ENCODE assay signal across 8 mouse cellular contexts in the genomic region with DNA sequence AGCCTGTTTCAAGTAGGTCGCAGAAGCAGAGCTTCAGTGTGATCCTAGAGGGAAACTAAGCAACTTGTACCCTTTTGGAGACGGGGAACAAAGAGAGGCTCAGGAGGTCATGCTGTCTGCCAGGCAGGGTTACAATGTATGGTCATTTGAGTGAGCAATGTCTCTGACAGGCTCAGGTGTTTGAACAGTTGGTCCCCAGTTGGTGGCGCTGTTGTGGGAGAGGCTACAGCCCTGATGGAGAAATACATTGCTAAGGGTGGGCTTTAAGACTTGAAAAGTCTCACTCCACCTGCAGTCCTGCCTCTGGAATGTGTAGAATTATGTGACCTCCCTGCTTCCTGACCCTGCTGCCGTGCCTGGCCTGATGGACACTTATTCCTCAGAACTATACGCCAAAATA. TPM values are rescaled to one million over a fixed set of nuclear protein-coding genes. Genes with fewer than 3 reads are reported as not detected.
DNase-seq lines count a peak whose midpoint lies in the region; ATAC-seq lines count a peak whose summit lies in the region.

No protein-coding gene starts in this region.

- no peak for ATAC-seq in forebrain, embryonic 14.5 days
- no peak for ATAC-seq in forebrain, embryonic 16.5 days
- ATAC-seq in midbrain, embryonic 14.5 days (ENCODE audit: low FRiP score, low TSS enrichment), result no peak
- ATAC-seq in midbrain, embryonic 11.5 days (ENCODE audit: low FRiP score), result no peak

- DNase-seq in forebrain, embryonic 14.5 days (ENCODE audit: low spot score), result no peak
- no peak for DNase-seq in midbrain, embryonic 14.5 days
- no peak for DNase-seq in midbrain, embryonic 11.5 days (ENCODE audit: low spot score, missing footprints)
- peak; percentile 28 for DNase-seq in embryo, embryonic 11 days
- peak; percentile 76 for DNase-seq in thymus, postnatal 0 days (ENCODE audit: low spot score)
- DNase-seq in heart, adult 9 months (ENCODE audit: low spot score in 2 of 2), result no peak
- no peak for DNase-seq in ovary, postnatal 10 days (ENCODE audit: low spot score)

- H3K4me1 ChIP-seq in forebrain, embryonic 14.5 days (ENCODE audit: control insufficient read depth, insufficient read depth, low read length), result peaks cover 23% of the 10 kb centered on the region
- peaks cover 27% of the 10 kb centered on the region for H3K4me1 ChIP-seq in forebrain, embryonic 16.5 days (replicated peaks; ENCODE audit: control insufficient read depth, insufficient read depth, low read length)
- peaks cover 22% of the 10 kb centered on the region for H3K4me1 ChIP-seq in midbrain, embryonic 14.5 days (ENCODE audit: control insufficient read depth, insufficient read depth, low read length)
- H3K4me1 ChIP-seq in midbrain, embryonic 11.5 days (ENCODE audit: control insufficient read depth, insufficient read depth, low read length), result peaks cover 18% of the 10 kb centered on the region

- no peaks in the 10 kb centered on the region for H3K9me3 ChIP-seq in forebrain, embryonic 14.5 days (replicated peaks; ENCODE audit: control insufficient read depth, low read length)
- no peaks in the 10 kb centered on the region for H3K9me3 ChIP-seq in forebrain, embryonic 16.5 days (ENCODE audit: control insufficient read depth, low read length)
- H3K9me3 ChIP-seq in midbrain, embryonic 14.5 days (ENCODE audit: control insufficient read depth, low read length), result no peaks in the 10 kb centered on the region
- no peaks in the 10 kb centered on the region for H3K9me3 ChIP-seq in midbrain, embryonic 11.5 days (ENCODE audit: control insufficient read depth, low read length)

- H3K9ac ChIP-seq in forebrain, embryonic 14.5 days (ENCODE audit: low read length), result no peak overlapping the region
- no peak overlapping the region for H3K9ac ChIP-seq in forebrain, embryonic 16.5 days (replicated peaks; ENCODE audit: low read depth, low read length)
- H3K9ac ChIP-seq in midbrain, embryonic 14.5 days (replicated peaks; ENCODE audit: low read length), result no peak overlapping the region
- no peak overlapping the region for H3K9ac ChIP-seq in midbrain, embryonic 11.5 days (ENCODE audit: low read length)

- H3K4me2 ChIP-seq in forebrain, embryonic 14.5 days (ENCODE audit: low read length), result no peak overlapping the region
- H3K4me2 ChIP-seq in forebrain, embryonic 16.5 days (ENCODE audit: low read length), result no peak overlapping the region
- no peak overlapping the region for H3K4me2 ChIP-seq in midbrain, embryonic 14.5 days (ENCODE audit: low read length)
- H3K4me2 ChIP-seq in midbrain, embryonic 11.5 days, result no peak overlapping the region

- no peaks in the 10 kb centered on the region for H3K36me3 ChIP-seq in forebrain, embryonic 14.5 days (ENCODE audit: control insufficient read depth, insufficient read depth, low read length)
- no peaks in the 10 kb centered on the region for H3K36me3 ChIP-seq in forebrain, embryonic 16.5 days (ENCODE audit: control insufficient read depth, insufficient read depth)
- H3K36me3 ChIP-seq in midbrain, embryonic 14.5 days (ENCODE audit: control insufficient read depth, insufficient read depth, low read length), result no peaks in the 10 kb centered on the region
- no peaks in the 10 kb centered on the region for H3K36me3 ChIP-seq in midbrain, embryonic 11.5 days (ENCODE audit: control insufficient read depth, insufficient read depth, low read length)

- no peak overlapping the region for H3K4me3 ChIP-seq in forebrain, embryonic 14.5 days (ENCODE audit: low read depth, low read length)
- H3K4me3 ChIP-seq in forebrain, embryonic 16.5 days (replicated peaks; ENCODE audit: low read length), result no peak overlapping the region
- H3K4me3 ChIP-seq in midbrain, embryonic 14.5 days (replicated peaks; ENCODE audit: low read depth, low read length), result no peak overlapping the region
- no peak overlapping the region for H3K4me3 ChIP-seq in midbrain, embryonic 11.5 days (ENCODE audit: low read depth, low read length)

- peak overlapping the region; percentile 92; the same call in 1 of the 2 replicates for H3K27ac ChIP-seq in forebrain, embryonic 14.5 days (ENCODE audit: low read depth, low read length)
- H3K27ac ChIP-seq in forebrain, embryonic 16.5 days (ENCODE audit: low read length), result no peak overlapping the region
- 0 out of 2 replicates have a peak overlapping the region, but pooled peaks have one; percentile 79 for H3K27ac ChIP-seq in midbrain, embryonic 14.5 days (replicated peaks; ENCODE audit: low read depth, low read length)
- H3K27ac ChIP-seq in midbrain, embryonic 11.5 days (ENCODE audit: low read depth, low read length), result no peak overlapping the region

- 55% methylated on average over 5 of the region's 5 CpGs for WGBS in forebrain, embryonic 14.5 days
- WGBS in forebrain, embryonic 16.5 days, result 58% methylated on average over 5 of the region's 5 CpGs
- WGBS in midbrain, embryonic 14.5 days, result 62% methylated on average over 5 of the region's 5 CpGs
- whole genome bisulfite sequencing in midbrain, embryonic 11.5 days, result 55% methylated on average over 5 of the region's 5 CpGs

- no peaks in the 10 kb centered on the region for H3K27me3 ChIP-seq in forebrain, embryonic 14.5 days (replicated peaks; ENCODE audit: control insufficient read depth, insufficient read depth, low read length)
- H3K27me3 ChIP-seq in forebrain, embryonic 16.5 days (replicated peaks; ENCODE audit: control insufficient read depth, insufficient read depth, low read length), result peaks cover 4% of the 10 kb centered on the region; the same call in 1 of the 2 replicates
- no peaks in the 10 kb centered on the region for H3K27me3 ChIP-seq in midbrain, embryonic 14.5 days (ENCODE audit: control insufficient read depth, insufficient read depth, low read length)
- no peaks in the 10 kb centered on the region for H3K27me3 ChIP-seq in midbrain, embryonic 11.5 days (ENCODE audit: control insufficient read depth, insufficient read depth, low read length)

RNA-seq across cellular contexts. Expression of a gene that starts 21.4 kb away (rescaled TPM):
- polyA plus RNA-seq in forebrain, embryonic 14.5 days (2014; fragmentation: Nextera tagmentation; extraction: Ambion mirVana), result 14.4 and 14.5 TPM in 2 replicates
- polyA plus RNA-seq in forebrain, embryonic 16.5 days (2015; fragmentation: Nextera tagmentation; extraction: Ambion mirVana), result 13.0 and 14.7 TPM in 2 replicates
- 14.8 and 16.4 TPM in 2 replicates for polyA plus RNA-seq in midbrain, embryonic 14.5 days (2014; fragmentation: Nextera tagmentation; extraction: Ambion mirVana)
- polyA plus RNA-seq in midbrain, embryonic 11.5 days (2014; fragmentation: Nextera tagmentation; extraction: Ambion mirVana), result 4.2 and 5.8 TPM in 2 replicates
- polyA plus RNA-seq in thymus, postnatal 0 days (2015; fragmentation: Nextera tagmentation; extraction: Ambion mirVana), result 3.1 and 3.3 TPM in 2 replicates

Comparison
In these comparisons a context has a peak if more than half of its experiments do, and no peak if none do; other contexts are left out.
1. H3K27ac ChIP-seq: peak in forebrain, embryonic 14.5 days (single experiment) and midbrain, embryonic 14.5 days (single experiment); none in forebrain, embryonic 16.5 days (single experiment) and midbrain, embryonic 11.5 days (single experiment).
2. DNase-seq: peak in embryo, embryonic 11 days (single experiment) and thymus, postnatal 0 days (single experiment); none in forebrain, embryonic 14.5 days (single experiment), midbrain, embryonic 14.5 days (single experiment), midbrain, embryonic 11.5 days (single experiment), heart, adult 9 months (0 of 2) and ovary, postnatal 10 days (single experiment).